Mouse (Mus musculus): Measurements from ENCODE around the gene Hoxd12. TPM values are rescaled to one million over a fixed set of nuclear protein-coding genes. Genes with fewer than 3 reads are reported as not detected.

The Hoxd12 gene
- polyA plus RNA-seq, 1 experiment from 2014 or later, result not detected

DNA sequence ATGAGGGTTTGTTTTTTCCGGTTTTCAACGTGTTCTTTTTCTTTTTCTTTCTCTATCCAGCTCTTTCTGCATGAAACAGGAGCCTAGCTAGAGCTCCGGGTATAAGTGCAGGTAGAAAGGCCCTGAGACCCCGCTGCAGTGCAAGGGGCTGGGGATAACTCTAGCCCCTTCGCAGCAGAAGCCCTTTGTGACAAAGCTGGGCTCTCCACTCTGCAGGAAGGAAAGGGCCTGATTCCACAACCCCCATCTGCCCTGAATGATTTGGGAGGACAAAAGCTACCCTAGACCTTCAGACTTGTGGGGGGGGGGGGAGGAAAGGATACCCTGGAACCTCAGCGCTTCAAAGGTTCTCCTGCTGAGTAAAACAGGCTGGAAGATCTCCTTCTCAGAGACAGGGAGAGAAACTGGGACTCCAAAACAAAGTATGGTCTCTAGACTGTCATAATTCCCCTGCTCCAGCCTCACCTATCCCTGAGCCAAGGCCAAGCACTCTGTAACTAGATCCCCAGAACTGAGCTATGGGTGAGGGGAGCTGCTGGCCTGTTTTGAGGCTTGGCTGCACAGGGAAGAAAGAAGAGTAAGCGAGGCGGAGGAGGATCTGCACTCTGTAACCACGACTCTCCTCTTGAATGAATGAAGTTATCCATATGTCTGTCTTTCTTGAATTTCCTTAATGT is 1.7 kb downstream of the Hoxd12 start:
- no peak overlapping the region for H3K27ac ChIP-seq (replicated peaks)
- peaks cover 100% of the 10 kb centered on the region for H3K27me3 ChIP-seq
- H3K4me1 ChIP-seq, result peaks cover 7% of the 10 kb centered on the region
- H3K9me3 ChIP-seq (replicated peaks), result no peaks in the 10 kb centered on the region
- H3K4me3 ChIP-seq (replicated peaks), result no peak overlapping the region
- no peak overlapping the region for H3K4me2 ChIP-seq (replicated peaks)
- H3K36me3 ChIP-seq, result no peaks in the 10 kb centered on the region
- no peak for ATAC-seq (ENCODE audit: insufficient number of reproducible peaks, low FRiP score, low TSS enrichment, low read depth)
- H3K9ac ChIP-seq, result no peak overlapping the region
- 5% methylated on average over 9 of the region's 9 CpGs for WGBS

DNA sequence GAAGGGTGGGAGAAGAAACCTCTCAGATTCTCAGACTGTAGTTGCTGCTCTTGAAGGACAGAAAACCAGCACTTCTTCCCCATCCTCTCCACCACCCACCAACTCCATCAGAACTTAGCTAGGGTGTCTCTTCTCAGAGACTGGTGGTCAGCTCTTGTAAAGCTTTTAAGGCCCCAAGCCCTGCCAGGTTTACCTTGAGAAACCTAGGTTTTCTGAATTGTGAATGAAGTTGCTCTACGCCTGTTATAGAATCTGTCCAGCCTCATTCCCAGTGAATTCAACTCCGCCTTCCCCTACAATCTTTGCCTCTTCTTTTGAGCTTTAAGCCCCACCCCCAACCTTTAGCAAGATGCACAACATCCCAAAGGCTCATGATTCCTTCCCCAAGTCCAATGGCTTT is 2.3 kb downstream of the Hoxd12 start:
- no peak for ATAC-seq (ENCODE audit: insufficient number of reproducible peaks, low FRiP score, low TSS enrichment, low read depth)
- Histone ChIP-seq H3K36me3 (no peaks in the 10 kb centered on the region), H3K4me1 (peaks cover 13% of the 10 kb centered on the region), H3K9me3 (replicated peaks) (no peaks in the 10 kb centered on the region), H3K4me3 (replicated peaks) (no peak overlapping the region), H3K9ac (no peak overlapping the region), H3K27ac (replicated peaks) (no peak overlapping the region), H3K4me2 (replicated peaks) (no peak overlapping the region), H3K27me3 (peaks cover 100% of the 10 kb centered on the region)
- 16% methylated on average over 2 of the region's 2 CpGs for WGBS

DNA sequence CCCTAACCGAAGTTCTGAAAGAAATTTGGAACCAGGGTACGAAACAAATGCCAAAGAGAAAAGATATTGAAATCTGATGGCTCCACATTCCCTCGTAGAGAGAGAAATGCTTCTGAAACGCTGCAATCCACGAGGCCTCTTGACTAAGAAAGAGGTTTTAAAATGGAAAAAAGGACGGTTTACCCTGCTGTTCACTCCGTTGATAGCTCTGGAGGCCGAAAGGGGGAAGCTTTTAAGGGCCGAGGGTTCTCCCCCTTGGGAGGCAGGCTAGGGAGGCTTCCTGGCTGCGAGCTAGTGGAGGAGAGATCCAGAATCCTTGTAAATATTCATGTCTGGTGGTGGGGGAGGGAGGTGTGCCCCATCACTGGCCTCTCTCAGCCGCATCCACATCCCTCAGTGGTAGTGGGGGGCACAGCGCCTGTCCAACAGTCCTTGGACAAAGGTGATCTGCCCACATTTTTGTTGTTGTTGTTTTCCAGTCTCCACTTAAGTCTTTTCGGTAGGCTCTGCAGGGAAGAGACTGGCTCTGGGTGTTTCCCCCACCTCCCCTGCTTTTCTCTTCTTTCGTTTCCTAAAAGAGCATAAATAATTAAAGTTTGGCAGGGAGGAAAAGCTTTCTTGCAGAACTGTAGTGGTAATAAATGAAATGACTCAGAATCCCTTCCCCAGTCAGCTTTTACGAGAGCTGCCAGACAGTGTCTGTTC is 4.2 kb downstream of the Hoxd12 start, which contains the start of gene Hoxd11:
Hoxd11 (plus strand) TSS at position 667 of the 705 bp plus-strand sequence.
- 2% methylated on average over 15 of the region's 15 CpGs for WGBS
- H3K36me3 ChIP-seq, result no peaks in the 10 kb centered on the region
- peak within 1 kb of the TSS; percentile 13; the same call in 1 of the 2 replicates for H3K4me2 ChIP-seq (replicated peaks)
- no peaks in the 10 kb centered on the region for H3K9me3 ChIP-seq (replicated peaks)
- peaks cover 100% of the 10 kb centered on the region for H3K27me3 ChIP-seq
- H3K27ac ChIP-seq (replicated peaks), result no peak within 1 kb of the TSS
- no peak within 1 kb of the TSS for H3K4me3 ChIP-seq (replicated peaks)
- ATAC-seq (ENCODE audit: insufficient number of reproducible peaks, low FRiP score, low TSS enrichment, low read depth), result no peak
- H3K9ac ChIP-seq, result no peak within 1 kb of the TSS
- peaks cover 16% of the 10 kb centered on the region for H3K4me1 ChIP-seq

DNA sequence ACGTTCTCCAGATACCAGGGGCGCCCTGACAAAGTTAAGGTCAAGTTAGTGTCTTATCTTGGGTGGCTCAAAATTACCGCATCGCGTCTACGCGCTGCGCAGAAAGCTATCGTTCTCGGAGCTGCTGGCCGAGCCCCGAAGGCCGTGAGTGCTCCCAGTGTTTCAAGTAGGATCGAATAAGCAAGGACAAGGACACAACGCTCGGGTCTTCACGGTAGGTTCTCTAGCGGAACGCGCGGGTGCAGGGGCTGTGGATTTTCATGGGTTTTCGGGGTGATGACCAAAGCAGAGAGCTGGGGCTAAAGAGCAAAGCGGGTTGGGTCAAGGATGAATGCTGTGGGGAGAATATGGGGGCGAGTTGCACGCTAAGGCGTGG is 4.8 kb downstream of the Hoxd12 start:
- no peak for ATAC-seq (ENCODE audit: insufficient number of reproducible peaks, low FRiP score, low TSS enrichment, low read depth)
- WGBS, result under 1% methylated on average over 26 of the region's 26 CpGs
- peak overlapping the region; percentile 13; the same call in 1 of the 2 replicates for H3K4me2 ChIP-seq (replicated peaks)
- H3K36me3 ChIP-seq, result no peaks in the 10 kb centered on the region
- no peak overlapping the region for H3K4me3 ChIP-seq (replicated peaks)
- H3K27ac ChIP-seq (replicated peaks), result no peak overlapping the region
- no peak overlapping the region for H3K9ac ChIP-seq
- H3K27me3 ChIP-seq, result peaks cover 100% of the 10 kb centered on the region
- H3K9me3 ChIP-seq (replicated peaks), result no peaks in the 10 kb centered on the region
- H3K4me1 ChIP-seq, result peaks cover 16% of the 10 kb centered on the region

DNA sequence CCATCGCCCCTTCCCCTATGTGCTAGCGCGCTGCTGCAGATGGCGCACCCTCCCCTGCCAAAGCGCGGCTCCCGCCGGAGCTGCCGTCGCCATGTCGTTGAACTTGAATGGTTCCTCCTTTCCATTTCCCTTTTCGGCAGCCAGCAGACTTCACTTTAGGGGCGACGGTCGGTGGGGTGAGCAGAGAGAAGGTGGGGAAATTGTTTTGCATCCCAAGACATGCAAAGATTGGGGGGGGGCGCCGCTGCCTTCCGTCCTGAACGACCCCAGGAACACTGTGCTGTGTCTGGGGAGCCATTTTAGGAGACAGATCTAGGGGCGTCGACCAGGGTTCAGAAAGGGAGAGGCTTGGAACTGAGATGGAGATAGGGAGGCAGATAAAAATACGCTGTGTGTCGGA is 5.2 kb downstream of the Hoxd12 start:
- WGBS, result 2% methylated on average over 23 of the region's 23 CpGs
- Histone ChIP-seq H3K9ac (no peak overlapping the region), H3K27me3 (peaks cover 100% of the 10 kb centered on the region), H3K4me3 (replicated peaks) (no peak overlapping the region), H3K4me1 (peaks cover 16% of the 10 kb centered on the region), H3K9me3 (replicated peaks) (no peaks in the 10 kb centered on the region), H3K4me2 (replicated peaks) (peak overlapping the region; percentile 13; the same call in 1 of the 2 replicates), H3K27ac (replicated peaks) (no peak overlapping the region), H3K36me3 (no peaks in the 10 kb centered on the region)
- ATAC-seq (ENCODE audit: insufficient number of reproducible peaks, low FRiP score, low TSS enrichment, low read depth), result no peak

DNA sequence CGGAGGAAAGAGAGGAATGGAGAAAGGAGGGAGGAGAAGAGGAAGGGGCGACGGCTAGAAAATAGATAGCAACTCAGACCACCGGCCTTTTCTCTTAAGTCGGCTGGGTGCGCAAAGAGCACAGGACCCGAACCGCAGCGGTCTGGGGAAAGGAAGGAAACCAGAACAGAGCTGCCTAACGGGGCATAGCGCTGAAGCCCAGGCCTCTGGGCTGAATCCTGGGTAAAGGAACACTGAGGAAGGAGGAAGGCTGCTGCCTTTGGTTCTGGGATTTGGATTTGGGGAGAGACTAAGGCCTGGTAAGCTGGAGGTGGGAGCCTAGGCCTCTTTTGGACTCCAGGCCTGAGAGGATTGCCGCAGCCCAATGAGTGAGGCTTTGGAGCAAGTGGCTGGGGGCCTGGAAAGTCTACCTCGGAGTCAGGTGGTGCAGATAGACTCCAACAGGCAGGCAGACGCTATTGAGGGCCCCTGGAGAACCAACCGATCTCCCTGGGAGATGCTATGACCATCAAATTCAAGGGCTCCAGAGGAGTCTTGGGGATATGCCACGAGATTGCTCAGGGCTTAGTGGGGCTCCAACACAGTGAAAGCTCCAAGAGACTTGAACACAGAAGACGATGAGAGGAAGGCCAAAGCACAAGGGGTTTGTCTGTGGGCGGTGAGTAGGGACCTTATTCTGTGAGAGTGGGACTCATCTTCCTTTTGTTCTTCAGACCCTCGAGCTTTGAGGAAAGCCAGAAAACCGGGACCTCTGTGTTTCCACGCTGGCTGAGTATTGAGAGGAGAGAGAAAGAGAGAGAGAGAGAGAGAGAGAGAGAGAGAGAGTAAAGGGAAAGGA is 6.0 kb downstream of the Hoxd12 start:
- no peak overlapping the region for H3K4me3 ChIP-seq (replicated peaks)
- ATAC-seq (ENCODE audit: insufficient number of reproducible peaks, low FRiP score, low TSS enrichment, low read depth), result no peak
- 11% methylated on average over 21 of the region's 21 CpGs for WGBS

DNA sequence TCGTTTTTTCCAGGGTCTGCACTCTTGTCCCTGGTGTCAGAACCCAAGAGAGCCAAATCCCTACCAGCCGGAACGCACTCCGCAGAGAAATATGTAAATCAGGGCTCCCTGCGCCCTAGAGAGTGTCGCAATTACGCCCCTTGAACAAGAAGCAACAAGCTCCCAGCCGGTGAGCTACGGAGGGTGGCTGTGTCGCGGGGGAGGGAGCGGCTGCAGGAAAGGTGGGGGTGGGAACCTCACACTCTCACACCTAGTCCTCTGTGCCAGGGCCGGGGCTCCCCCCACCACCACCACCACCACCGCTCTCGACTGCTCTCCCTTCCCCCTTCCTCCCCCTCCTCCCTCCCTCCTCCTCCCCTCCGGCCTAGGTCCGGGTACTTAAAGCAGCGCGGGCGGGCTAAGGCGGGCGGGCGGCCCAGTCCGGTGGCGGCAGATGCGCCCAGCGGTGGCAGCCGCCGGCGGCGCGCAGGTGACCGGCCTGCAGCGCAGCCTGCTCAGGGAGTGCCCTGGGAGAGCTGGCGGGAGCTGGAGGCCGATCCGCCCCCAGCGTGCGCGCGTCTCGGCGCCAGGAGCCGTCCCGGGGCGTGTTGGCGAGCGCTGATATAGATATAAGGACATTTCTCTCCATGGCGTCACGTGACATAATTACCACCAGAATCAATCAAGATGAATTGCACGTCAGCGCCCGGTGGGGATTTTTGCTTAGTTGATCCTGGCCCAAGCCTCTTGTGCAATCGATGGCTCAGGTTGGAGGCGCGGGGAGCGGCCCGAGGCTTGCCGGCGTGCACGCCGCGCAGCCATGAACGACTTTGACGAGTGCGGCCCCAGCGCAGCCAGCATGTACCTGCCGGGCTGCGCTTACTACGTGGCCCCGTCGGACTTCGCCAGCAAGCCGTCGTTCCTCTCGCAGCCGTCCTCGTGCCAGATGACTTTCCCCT is 7.0 kb downstream of the Hoxd12 start:
- no peak overlapping the region for H3K9ac ChIP-seq
- H3K27ac ChIP-seq (replicated peaks), result no peak overlapping the region
- WGBS, result under 1% methylated on average over 76 of the region's 78 CpGs
- peak overlapping the region; percentile 43 for H3K4me2 ChIP-seq (replicated peaks)
- H3K27me3 ChIP-seq, result peaks cover 97% of the 10 kb centered on the region
- 0 out of 2 replicates have a peak, but pooled peaks have one; percentile 24 for ATAC-seq (ENCODE audit: insufficient number of reproducible peaks, low FRiP score, low TSS enrichment, low read depth)
- peaks cover 16% of the 10 kb centered on the region for H3K4me1 ChIP-seq
- H3K36me3 ChIP-seq, result no peaks in the 10 kb centered on the region
- no peaks in the 10 kb centered on the region for H3K9me3 ChIP-seq (replicated peaks)
- H3K4me3 ChIP-seq (replicated peaks), result peak overlapping the region; percentile 32

More for the DNA sequence above, 6.0 kb downstream of the Hoxd12 start:
- Histone ChIP-seq H3K27ac (replicated peaks) (no peak overlapping the region), H3K9me3 (replicated peaks) (no peaks in the 10 kb centered on the region), H3K4me2 (replicated peaks) (no peak overlapping the region), H3K27me3 (peaks cover 100% of the 10 kb centered on the region), H3K36me3 (no peaks in the 10 kb centered on the region), H3K9ac (no peak overlapping the region), H3K4me1 (peaks cover 16% of the 10 kb centered on the region)

DNA sequence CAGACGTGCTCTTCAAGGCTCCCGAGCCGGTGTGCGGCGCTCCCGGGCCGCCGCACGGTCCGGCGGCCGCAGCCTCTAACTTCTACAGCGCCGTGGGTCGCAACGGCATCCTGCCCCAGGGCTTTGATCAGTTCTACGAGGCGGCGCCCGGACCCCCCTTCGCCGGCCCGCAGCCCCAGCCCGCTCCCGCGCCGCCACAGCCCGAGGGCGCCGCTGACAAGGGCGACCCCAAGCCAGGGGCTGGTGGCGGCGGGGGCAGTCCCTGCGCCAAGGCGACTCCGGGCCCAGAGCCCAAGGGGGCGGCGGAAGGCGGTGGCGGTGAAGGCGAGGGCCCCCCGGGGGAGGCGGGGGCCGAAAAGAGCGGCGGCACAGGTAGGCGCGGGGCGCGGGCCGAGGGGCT is 8.0 kb downstream of the Hoxd12 start:
- no peaks in the 10 kb centered on the region for H3K36me3 ChIP-seq
- under 1% methylated on average over 36 of the region's 51 CpGs for WGBS
- no peak for ATAC-seq (ENCODE audit: insufficient number of reproducible peaks, low FRiP score, low TSS enrichment, low read depth)
- peaks cover 97% of the 10 kb centered on the region for H3K27me3 ChIP-seq
- H3K4me3 ChIP-seq (replicated peaks), result peak overlapping the region; percentile 32
- H3K9ac ChIP-seq, result no peak overlapping the region
- H3K9me3 ChIP-seq (replicated peaks), result no peaks in the 10 kb centered on the region
- peak overlapping the region; percentile 43 for H3K4me2 ChIP-seq (replicated peaks)
- no peak overlapping the region for H3K27ac ChIP-seq (replicated peaks)
- H3K4me1 ChIP-seq, result peaks cover 16% of the 10 kb centered on the region

DNA sequence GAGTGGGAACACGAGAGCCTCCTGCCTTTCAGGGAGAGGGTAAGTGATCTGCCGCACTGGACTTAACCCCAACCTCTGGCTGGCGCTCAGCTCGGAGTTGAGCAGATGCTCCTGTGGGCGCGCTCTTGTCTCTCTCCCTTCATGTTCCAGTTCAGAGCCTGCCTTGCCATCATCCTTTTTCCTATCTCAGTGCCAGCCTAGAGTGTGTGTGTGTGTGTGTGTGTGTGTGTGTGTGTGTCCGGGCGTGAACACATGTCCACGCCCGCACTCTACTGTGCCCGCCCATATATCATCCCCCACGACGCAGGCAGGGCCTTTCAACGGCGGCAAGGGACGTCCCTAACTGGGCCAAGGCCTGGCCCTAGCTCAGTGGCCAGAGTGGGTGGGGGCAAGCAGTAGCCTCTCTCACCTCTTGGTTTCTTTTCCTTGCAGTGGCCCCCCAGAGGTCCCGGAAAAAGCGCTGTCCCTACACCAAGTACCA is 8.7 kb downstream of the Hoxd12 start:
- Histone ChIP-seq H3K9me3 (replicated peaks) (no peaks in the 10 kb centered on the region), H3K9ac (no peak overlapping the region), H3K4me3 (replicated peaks) (no peak overlapping the region), H3K36me3 (no peaks in the 10 kb centered on the region), H3K27ac (replicated peaks) (no peak overlapping the region), H3K27me3 (peaks cover 97% of the 10 kb centered on the region), H3K4me1 (peaks cover 16% of the 10 kb centered on the region), H3K4me2 (replicated peaks) (no peak overlapping the region)
- under 1% methylated on average over 18 of the region's 18 CpGs for WGBS
- ATAC-seq (ENCODE audit: insufficient number of reproducible peaks, low FRiP score, low TSS enrichment, low read depth), result no peak

DNA sequence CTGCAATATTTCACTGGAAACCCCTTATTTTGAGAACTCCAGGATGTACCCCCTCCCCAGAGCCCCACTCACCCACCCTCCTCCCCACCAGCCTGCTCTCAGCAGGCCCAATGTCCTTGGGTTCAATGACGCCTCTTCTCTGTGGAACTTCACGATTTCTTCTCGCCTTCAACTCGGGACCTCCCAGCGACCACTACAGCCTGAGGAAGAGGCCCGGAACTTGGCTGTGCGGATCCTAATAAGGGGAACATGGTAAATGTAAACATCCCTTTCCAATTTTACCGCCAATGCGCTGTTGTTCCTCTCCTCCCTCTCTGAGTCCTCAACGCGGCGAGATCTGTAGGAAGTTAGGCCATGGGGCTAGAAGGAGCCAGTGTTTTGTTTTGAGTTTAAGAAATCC is 9.3 kb downstream of the Hoxd12 start:
- peaks cover 16% of the 10 kb centered on the region for H3K4me1 ChIP-seq
- no peak overlapping the region for H3K4me2 ChIP-seq (replicated peaks)
- peaks cover 97% of the 10 kb centered on the region for H3K27me3 ChIP-seq
- 3% methylated on average over 12 of the region's 12 CpGs for WGBS
- H3K9ac ChIP-seq, result no peak overlapping the region
- H3K36me3 ChIP-seq, result no peaks in the 10 kb centered on the region
- H3K4me3 ChIP-seq (replicated peaks), result no peak overlapping the region
- H3K9me3 ChIP-seq (replicated peaks), result no peaks in the 10 kb centered on the region
- no peak overlapping the region for H3K27ac ChIP-seq (replicated peaks)
- no peak for ATAC-seq (ENCODE audit: insufficient number of reproducible peaks, low FRiP score, low TSS enrichment, low read depth)

Measured in embryonic facial prominence, embryonic 15.5 days (tissue).